Mouse (Mus musculus) lung, adult 2 months (tissue): Measurements from ENCODE around the gene Smarca2. TPM values are rescaled to one million over a fixed set of nuclear protein-coding genes. Genes with fewer than 3 reads are reported as not detected.

Experiments used
- DNase-seq: peaks from one replicate; pipeline ENCODE4 v3.0.0; 2022
- H3K4me1 ChIP-seq: fragments of 200-500 bp; 2 replicates; pipeline ENCODE4 v1.6.1; 2011; ENCODE audit warnings: low read length; ENCODE audit not compliant: control insufficient read depth, insufficient read depth
- H3K4me3 ChIP-seq: fragments of 200-500 bp; replicated peaks from 2 replicates; pipeline ENCODE3; 2011; ENCODE audit warnings: low read depth, mild to moderate bottlenecking, control low read depth, low read length; ENCODE audit errors: extremely low read depth
- CTCF ChIP-seq: fragments of 200-500 bp; IDR thresholded peaks from 2 replicates; pipeline ENCODE4 v1.5.1; 2011; ENCODE audit warnings: mild to moderate bottlenecking, low read length, control low read depth; ENCODE audit not compliant: insufficient read depth
- POLR2A ChIP-seq: fragments of 200-500 bp; IDR thresholded peaks from 2 replicates; pipeline ENCODE4 v1.6.1; 2011; ENCODE audit warnings: low read depth, mild to moderate bottlenecking, control low read depth, low read length, borderline replicate concordance; ENCODE audit errors: extremely low read depth
- WGBS: fragments of 180-500 bp; shearing (Covaris S2); methylation state at CpG from one replicate; pipeline ENCODE4 v1.1.7; 2018; 5-methylcytosine and 5-hydroxymethylcytosine counted together
- polyA plus RNA-seq: library from polyadenylated mRNA; depleted of rRNA; stranded (reverse); fragments of >200 nt; gene quantifications from 2 replicates; pipeline ENCODE4 v1.2.3, GENCODE M21; 2012

Smarca2 gene
- polyA plus RNA-seq, 1 experiment: 78.9 TPM

DNA sequence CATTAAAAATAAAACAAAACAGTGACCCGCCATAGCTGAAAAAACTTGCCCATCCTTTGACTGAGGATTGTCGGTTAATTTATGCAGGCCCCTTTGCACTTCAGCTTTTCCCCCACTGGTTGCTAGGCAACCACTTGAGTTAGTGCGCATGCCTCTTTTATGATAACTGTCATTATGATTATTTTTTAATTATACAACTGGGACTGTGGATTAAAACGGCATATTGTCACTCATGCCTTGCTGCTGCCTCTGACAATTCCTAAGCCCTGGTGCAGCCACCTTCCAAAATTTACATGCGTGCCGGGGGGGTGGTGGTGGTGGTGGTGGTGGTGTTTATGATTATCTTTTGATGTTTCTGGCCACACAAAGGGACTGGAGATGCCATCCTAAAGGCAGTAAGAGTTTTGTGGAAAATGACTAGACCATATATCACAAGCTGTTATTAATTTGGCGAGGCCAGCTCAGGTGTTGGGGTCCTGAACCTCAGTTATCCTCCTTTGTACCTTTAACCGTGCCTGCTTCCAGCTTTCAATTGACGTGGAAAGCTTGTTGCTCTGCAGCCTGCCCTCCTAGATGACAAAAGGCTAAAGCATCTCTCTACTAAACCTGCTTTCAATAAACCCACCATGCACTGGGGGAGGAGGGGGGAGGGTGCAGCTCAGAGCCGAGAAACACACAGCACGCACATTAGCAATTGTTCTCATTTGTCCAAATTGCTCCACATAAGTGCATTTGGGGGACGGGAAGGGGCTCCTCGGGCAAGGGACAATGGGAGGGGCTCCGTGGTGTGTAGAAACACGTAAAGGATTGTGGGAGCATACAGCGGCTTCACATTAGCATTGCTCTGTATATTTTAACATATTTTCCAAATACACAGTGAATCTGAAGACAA lies 165.0 kb downstream of the Smarca2 start:
- Histone ChIP-seq H3K4me1 (no peaks in the 10 kb centered on the region), H3K4me3 (no peak overlapping the region)
- WGBS: 79% methylated on average over 16 of the region's 16 CpGs
- DNase-seq: no peak
- no peak for TF ChIP-seq POLR2A
- no peak for TF ChIP-seq CTCF

DNA sequence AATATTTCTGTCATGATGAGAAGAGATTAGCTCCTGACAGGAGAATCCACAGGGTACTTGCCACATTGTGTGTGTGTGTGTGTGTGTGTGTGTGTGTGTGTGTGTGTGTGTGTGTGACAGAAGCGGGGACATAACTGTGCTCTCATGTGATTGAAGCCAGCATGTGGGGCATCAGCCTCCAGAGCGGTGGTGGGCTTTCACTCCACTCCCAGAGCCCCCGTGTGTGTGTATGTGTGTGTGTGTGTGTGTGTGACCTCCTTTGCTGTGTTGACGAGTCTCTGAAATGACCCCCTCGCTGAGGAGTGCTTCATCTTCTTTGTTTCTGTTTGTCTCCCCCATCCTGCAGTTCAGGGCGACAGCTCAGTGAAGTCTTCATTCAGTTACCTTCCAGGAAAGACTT lies 165.7 kb downstream of the Smarca2 start:
- no peak for TF ChIP-seq CTCF
- TF ChIP-seq POLR2A: no peak
- H3K4me3 ChIP-seq: no peak overlapping the region
- no peak for DNase-seq
- whole genome bisulfite sequencing: 80% methylated on average over 6 of the region's 6 CpGs
- no peaks in the 10 kb centered on the region for H3K4me1 ChIP-seq

DNA sequence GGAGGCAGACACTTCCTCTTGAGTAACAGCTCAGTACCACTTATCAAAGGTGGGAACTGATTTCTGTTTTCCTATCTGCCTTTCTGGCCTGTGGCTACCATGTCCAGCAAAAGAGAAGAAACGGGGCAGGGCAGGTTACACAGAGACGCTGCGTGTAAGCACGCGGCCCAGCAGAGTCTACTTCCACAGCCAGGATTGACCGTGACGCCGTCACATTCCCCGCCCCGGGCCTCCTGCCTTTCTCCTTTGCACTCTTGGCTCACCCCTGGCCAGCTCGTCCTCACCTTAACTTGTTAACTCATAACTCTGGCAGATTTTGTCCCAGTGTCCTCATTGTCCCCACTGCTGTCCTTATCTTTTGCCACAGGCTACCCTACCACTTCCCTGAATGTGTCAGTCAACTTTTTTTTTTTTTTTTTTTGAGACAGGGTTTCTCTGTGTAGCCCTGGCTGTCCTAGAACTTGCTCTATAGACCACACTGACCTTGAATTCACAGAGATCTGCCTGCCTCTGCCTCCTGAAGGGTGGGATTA lies 167.3 kb downstream of the Smarca2 start:
- Histone ChIP-seq H3K4me3 (no peak overlapping the region), H3K4me1 (no peaks in the 10 kb centered on the region)
- no peak for DNase-seq
- 93% methylated on average over 11 of the region's 11 CpGs for WGBS
- TF ChIP-seq CTCF (no peak), POLR2A (no peak)

DNA sequence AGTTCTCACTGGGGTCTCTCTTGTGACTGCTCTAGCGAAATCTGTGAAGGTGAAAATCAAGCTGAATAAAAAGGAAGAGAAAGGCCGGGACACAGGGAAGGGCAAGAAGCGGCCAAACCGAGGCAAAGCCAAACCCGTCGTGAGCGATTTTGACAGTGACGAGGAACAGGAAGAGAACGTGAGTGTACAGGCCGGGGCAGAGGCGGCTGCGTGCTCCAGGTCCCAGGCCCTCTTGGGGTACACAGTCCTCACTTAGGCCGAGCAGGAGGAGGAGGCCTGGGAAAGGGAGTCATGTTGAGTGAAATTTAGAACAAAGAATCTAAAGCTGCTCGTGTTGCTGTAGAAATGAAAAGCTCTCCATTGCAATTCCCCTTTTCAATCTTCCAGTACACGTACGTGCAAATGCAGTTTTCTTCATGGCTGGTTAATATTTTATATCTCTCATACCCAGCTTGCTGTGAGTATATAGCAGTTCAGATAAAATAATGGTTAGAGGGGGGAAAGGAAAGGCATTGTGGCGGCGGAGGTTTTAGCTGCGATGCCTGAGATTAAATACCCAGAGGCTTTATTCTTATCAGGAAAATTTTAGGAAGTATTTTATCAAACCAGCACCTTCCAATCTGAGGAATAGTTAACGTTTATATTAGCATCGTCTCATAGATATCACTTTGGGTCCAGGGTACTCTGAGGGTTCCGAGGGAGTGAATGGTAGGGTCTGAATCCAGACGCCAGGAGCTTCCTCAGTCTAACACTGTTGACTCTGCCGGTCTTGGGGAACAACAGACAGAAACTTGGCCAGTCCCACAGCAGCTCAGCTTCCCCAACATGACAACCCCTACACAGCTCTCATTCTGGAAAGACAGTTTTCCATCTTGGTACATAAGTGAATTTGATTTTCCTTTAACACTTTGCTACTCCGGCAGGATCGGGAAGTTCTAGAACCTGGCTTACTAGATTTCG lies 171.5 kb downstream of the Smarca2 start:
- TF ChIP-seq POLR2A (no peak), CTCF (no peak)
- WGBS: 80% methylated on average over 27 of the region's 27 CpGs
- Histone ChIP-seq H3K4me3 (no peak overlapping the region), H3K4me1 (no peaks in the 10 kb centered on the region)
- DNase-seq: no peak

DNA sequence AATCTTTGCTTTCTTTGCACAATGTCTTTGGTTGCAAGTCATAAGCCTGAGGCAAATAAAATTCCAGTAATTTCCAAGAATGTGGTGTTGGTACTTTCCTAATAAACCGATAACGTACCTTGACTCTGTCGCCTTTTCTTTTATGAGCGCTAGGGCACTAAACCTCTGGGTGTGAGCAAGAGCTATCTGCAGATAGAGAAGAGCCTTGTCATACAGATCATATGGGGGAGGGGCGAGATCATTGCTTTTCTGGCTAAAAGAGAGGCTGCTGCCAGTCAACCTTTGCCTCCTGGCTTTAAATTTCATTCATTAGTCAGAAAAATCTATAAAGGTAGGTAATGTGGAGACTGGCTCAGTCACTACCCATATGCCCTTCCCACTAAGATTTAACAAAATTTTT lies 173.3 kb downstream of the Smarca2 start:
- DNase-seq: no peak
- TF ChIP-seq POLR2A (no peak), CTCF (no peak)
- Histone ChIP-seq H3K4me1 (no peaks in the 10 kb centered on the region), H3K4me3 (no peak overlapping the region)
- WGBS: 93% methylated on average over 5 of the region's 5 CpGs

DNA sequence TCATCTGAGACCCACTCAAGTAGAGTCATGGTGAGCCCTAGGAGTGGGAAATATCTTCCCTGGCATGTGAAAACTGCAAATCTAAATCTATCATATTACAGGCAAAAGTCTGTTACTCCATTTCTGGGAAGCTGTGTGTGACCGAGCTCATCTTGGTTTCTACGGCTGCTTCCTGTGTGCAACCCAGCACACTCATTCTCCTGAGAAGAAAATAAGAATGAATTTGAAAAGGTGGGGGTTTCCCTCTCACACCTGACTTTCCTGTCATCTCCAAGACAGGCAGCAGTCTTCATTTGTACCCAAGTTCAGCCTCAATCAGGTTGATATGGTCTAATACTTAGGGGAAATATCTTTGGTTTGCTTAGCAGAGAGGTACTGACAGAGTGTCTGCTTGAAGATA lies 176.4 kb downstream of the Smarca2 start:
- no peak overlapping the region for H3K4me3 ChIP-seq
- DNase-seq: no peak
- WGBS: 83% methylated on average over 2 of the region's 2 CpGs
- no peaks in the 10 kb centered on the region for H3K4me1 ChIP-seq
- TF ChIP-seq CTCF (no peak), POLR2A (no peak)

DNA sequence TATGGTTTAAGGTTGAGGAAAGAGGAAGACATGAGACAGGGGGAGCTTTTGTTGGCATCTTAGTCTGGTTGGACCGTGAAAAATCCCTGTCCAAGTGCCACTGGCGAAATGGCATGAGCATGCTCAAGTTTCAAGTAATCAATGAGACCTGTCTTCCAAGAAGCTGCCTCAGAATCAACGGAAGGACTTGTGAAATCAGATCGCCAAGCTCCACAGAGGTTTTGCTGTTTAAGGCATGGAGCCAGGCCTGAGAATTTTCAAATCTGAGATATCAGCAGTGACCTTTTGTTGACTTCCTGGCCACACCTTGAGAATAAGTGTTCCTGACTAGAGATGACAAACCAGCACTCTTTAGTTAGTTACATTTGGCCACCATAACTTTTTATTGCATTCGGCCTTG lies 183.6 kb downstream of the Smarca2 start:
- 57% methylated on average over 5 of the region's 5 CpGs for WGBS
- DNase-seq: no peak
- Histone ChIP-seq H3K4me3 (no peak overlapping the region), H3K4me1 (no peaks in the 10 kb centered on the region)
- TF ChIP-seq CTCF (no peak), POLR2A (no peak)

DNA sequence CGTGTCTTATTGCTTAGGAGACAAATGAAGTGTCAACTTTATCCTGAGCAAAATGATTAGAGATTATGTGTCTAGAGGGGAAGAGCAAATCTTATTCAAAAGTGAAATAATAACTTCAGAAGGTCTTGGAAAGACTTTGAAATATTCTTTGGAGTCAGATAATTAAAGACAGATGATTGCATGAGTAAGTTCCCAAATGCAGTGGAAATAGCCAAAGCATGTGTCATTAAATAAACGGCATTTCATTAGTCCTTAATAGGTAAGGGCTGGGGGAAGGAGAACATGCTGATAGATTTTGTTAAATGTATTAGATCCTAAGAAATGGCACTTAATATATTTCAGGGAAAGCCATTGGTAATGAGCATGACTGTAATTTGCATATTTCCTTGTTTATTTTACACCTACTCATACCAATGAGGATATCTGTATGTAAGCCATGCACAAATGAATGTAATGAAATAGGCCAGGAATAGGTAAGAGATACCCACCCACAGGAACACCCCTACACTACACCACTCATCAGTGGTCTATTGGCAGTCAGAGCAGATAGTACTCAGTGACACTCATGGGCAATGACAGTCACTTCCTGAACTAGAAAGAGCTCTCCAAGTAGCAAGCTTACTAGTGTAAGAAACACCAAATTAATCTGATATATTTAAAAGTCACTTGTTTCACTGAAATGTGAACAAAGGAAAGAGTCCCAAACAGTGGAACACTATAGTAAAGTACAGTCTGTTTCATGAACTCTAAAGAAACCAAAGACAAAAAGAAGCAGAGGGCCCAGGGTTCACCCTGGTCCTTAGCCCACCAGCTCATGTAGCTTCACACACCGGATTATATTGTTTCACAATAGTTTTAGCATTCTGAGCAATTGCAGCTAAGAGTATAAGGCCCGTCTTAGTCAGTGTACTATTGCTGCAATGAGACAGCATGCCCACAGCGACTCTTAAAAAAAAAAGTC lies 185.8 kb downstream of the Smarca2 start:
- Histone ChIP-seq H3K4me3 (no peak overlapping the region), H3K4me1 (no peaks in the 10 kb centered on the region)
- no peak for DNase-seq
- no peak for TF ChIP-seq CTCF
- TF ChIP-seq POLR2A: no peak
- WGBS: 76% methylated on average over 5 of the region's 5 CpGs
